Mouse (Mus musculus): ENCODE measurements at regions not wholly inside any gene's neighbourhood (a gene's known extent, or its start where the extent isn't known, plus 50 kb on each side); places are given as distances from the start of the nearest gene placed in this dataset.

GRCm38 (mm10) chr15:25518025-25518928 is 104.0 kb upstream of the Myo10 start:
- intact Hi-C loops (cut with DNase I): no loop called here
- DNase-seq (ENCODE audit: extremely low spot score in 1 of 2, low spot score in 2 of 2): no peak

- DNase-seq (ENCODE audit: extremely low spot score in 1 of 2, low spot score in 2 of 2): no peak
- intact Hi-C loops (cut with DNase I): no loop called here
These were observed 98.1 kb upstream of the Myo10 start for GRCm38 (mm10) chr15:25524189-25524588.

GRCm38 (mm10) chr15:25525337-25525736 is 97.0 kb upstream of the Myo10 start:
- intact Hi-C loops (cut with DNase I): no loop called here
- no peak for DNase-seq (ENCODE audit: extremely low spot score in 1 of 2, low spot score in 2 of 2)

GRCm38 (mm10) chr15:25536451-25537334 is 85.6 kb upstream of the Myo10 start:
- intact Hi-C loops (cut with DNase I): no loop called here
- DNase-seq (ENCODE audit: extremely low spot score in 1 of 2, low spot score in 2 of 2): peak in 1 of 2 experiments; percentile 28

- intact Hi-C loops (cut with DNase I): no loop called here
- DNase-seq (ENCODE audit: extremely low spot score in 1 of 2, low spot score in 2 of 2): no peak
These were observed 82.8 kb upstream of the Myo10 start for GRCm38 (mm10) chr15:25539344-25540176.

- intact Hi-C loops (cut with DNase I): no loop called here
- DNase-seq (ENCODE audit: extremely low spot score in 1 of 2, low spot score in 2 of 2): no peak
These were observed 79.9 kb upstream of the Myo10 start for GRCm38 (mm10) chr15:25542382-25542781.

- DNase-seq (ENCODE audit: extremely low spot score in 1 of 2, low spot score in 2 of 2): no peak
- intact Hi-C loops (cut with DNase I): no loop called here
These were observed 76.1 kb upstream of the Myo10 start for GRCm38 (mm10) chr15:25546185-25546584.

- intact Hi-C loops (cut with DNase I): no loop called here
- no peak for DNase-seq (ENCODE audit: extremely low spot score in 1 of 2, low spot score in 2 of 2)
These were observed 71.9 kb upstream of the Myo10 start for GRCm38 (mm10) chr15:25550269-25551054.

- peak in 1 of 2 experiments; percentile 45 for DNase-seq (ENCODE audit: extremely low spot score in 1 of 2, low spot score in 2 of 2)
- intact Hi-C loops (cut with DNase I): no loop called here
These were observed 67.4 kb upstream of the Myo10 start for GRCm38 (mm10) chr15:25554945-25555344.

- intact Hi-C loops (cut with DNase I): no loop called here
These were observed 66.5 kb upstream of the Myo10 start for GRCm38 (mm10) chr15:25555852-25556251.

GRCm38 (mm10) chr15:25557566-25557965 is 64.8 kb upstream of the Myo10 start:
- DNase-seq (ENCODE audit: extremely low spot score in 1 of 2, low spot score in 2 of 2): no peak
- intact Hi-C loops (cut with DNase I): no loop called here

More at GRCm38 (mm10) chr15:25555852-25556251, 66.5 kb upstream of the Myo10 start:
- peak in 1 of 2 experiments; percentile 63 for DNase-seq (ENCODE audit: extremely low spot score in 1 of 2, low spot score in 2 of 2)

- DNase-seq (ENCODE audit: extremely low spot score in 1 of 2, low spot score in 2 of 2): peak in 1 of 2 experiments; percentile 27
- intact Hi-C loops (cut with DNase I): no loop called here
These were observed 64.1 kb upstream of the Myo10 start for GRCm38 (mm10) chr15:25558240-25558639.

GRCm38 (mm10) chr15:25563641-25564040 is 58.7 kb upstream of the Myo10 start:
- peak in 1 of 2 experiments; percentile 77 for DNase-seq (ENCODE audit: extremely low spot score in 1 of 2, low spot score in 2 of 2)
- intact Hi-C loops (cut with DNase I): no loop called here

- intact Hi-C loops (cut with DNase I): no loop called here
These were observed 49.8 kb upstream of the Myo10 start for GRCm38 (mm10) chr15:25572495-25572894.

More at GRCm38 (mm10) chr15:25572495-25572894, 49.8 kb upstream of the Myo10 start:
- no peak for DNase-seq (ENCODE audit: extremely low spot score in 1 of 2, low spot score in 2 of 2)
